Mouse (Mus musculus): ENCODE measurements at regions not wholly inside any gene's neighbourhood (a gene's known extent, or its start where the extent isn't known, plus 50 kb on each side); places are given as distances from the start of the nearest gene placed in this dataset.

DNA sequence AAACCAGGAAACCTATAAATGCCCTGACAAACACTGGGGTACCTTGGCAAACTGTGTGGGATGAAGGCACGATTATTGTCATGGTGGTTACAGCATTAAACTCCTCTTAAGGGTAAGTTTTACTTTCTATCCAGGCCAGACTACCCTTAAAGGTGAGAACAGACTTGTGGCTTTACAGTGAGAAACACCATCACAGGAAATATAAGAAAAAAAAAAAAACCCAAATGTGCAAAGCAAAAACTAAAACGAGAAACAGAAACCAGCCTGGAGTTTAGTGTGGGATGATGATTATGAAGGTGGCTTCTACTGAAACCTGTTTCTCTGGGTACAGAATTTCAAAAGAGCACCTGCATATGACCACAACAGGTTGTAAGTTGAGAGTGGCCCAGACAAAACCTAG lies 480.6 kb downstream of the Dmac1 start:
- dilution Hi-C loops (cut with MboI; ENCODE audit: extremely low pct_ligation_motif_present, extremely low pct_unique_long_range_greater_than_20kb, low sequenced_read_pairs) (no loop called here), in situ Hi-C loops (cut with MboI; ENCODE audit: low pct_ligation_motif_present, low pct_unique_long_range_greater_than_20kb, low sequenced_read_pairs) (no loop called here)
- Histone ChIP-seq H3K27ac (ENCODE audit: insufficient read depth, low read depth) (peak overlapping the region; percentile 66; the same call in 1 of the 2 replicates), H3K4me2 (ENCODE audit: insufficient read depth, low read depth, poor library complexity, severe bottlenecking) (peak overlapping the region; percentile 71), H3K9ac (ENCODE audit: insufficient read depth, low read depth) (no peak overlapping the region), H3K27me3 (replicated peaks) (no peaks in the 10 kb centered on the region), H3K9me3 (replicated peaks; ENCODE audit: low read length) (no peaks in the 10 kb centered on the region), H3K36me3 (replicated peaks in 1 of 2; ENCODE audit: control insufficient read depth in 1 of 2, insufficient read depth in 1 of 2, low read length in 1 of 2) (no peaks in the 10 kb centered on the region), H3K4me1 (ENCODE audit: control insufficient read depth in 1 of 2, insufficient read depth in 2 of 2) (peaks cover 5 to 22% of the 10 kb centered on the region in 2 experiments), H3K79me2 (replicated peaks; ENCODE audit: control insufficient read depth, extremely low read depth, insufficient read depth, poor library complexity, severe bottlenecking) (no peaks in the 10 kb centered on the region), H3K4me3 (replicated peaks in 1 of 3; ENCODE audit: low read depth in 2 of 3, low read length in 2 of 3, poor library complexity in 1 of 3) (peak overlapping the region in 2 of 3 experiments; percentile 5 to 24)
- TF ChIP-seq HCFC1 (IDR thresholded peaks at IDR 0.05; ENCODE audit: low read depth, low read length) (no peak), CTCF (conservative IDR thresholded peaks at IDR 0.05 in 1 of 2, IDR thresholded peaks at IDR 0.05 in 1 of 2; ENCODE audit: low read depth in 2 of 2, low read length in 2 of 2) (no peak), RCOR1 (conservative IDR thresholded peaks at IDR 0.05; ENCODE audit: low read depth, low read length) (peak; percentile 57; the same call in 1 of the 2 replicates), MEF2A (IDR thresholded peaks at IDR 0.05; ENCODE audit: borderline replicate concordance, low read depth, low read length) (no peak), MAX (IDR thresholded peaks at IDR 0.05; ENCODE audit: low read length) (no peak), SIN3A (IDR thresholded peaks at IDR 0.05; ENCODE audit: low read length) (no peak), POLR2AphosphoS2 (IDR thresholded peaks at IDR 0.05; ENCODE audit: low read depth, low read length) (no peak), CHD1 (IDR thresholded peaks at IDR 0.05; ENCODE audit: low read depth, low read length) (no peak), MAFK (IDR thresholded peaks at IDR 0.05; ENCODE audit: insufficient replicate concordance, low read length) (peak; percentile 63; the same call in 1 of the 2 replicates), EP300 (IDR thresholded peaks at IDR 0.05; ENCODE audit: low read length) (peak; percentile 83), NRF1 (IDR thresholded peaks at IDR 0.05; ENCODE audit: low read depth, low read length) (no peak), ELF1 (IDR thresholded peaks at IDR 0.05; ENCODE audit: low read depth, low read length) (no peak), TBP (conservative IDR thresholded peaks at IDR 0.05; ENCODE audit: low read depth, low read length) (0 out of 2 replicates have a peak, but pooled peaks have one; percentile 34), MAZ (IDR thresholded peaks at IDR 0.05; ENCODE audit: low read depth, low read length) (no peak), NELFE (IDR thresholded peaks at IDR 0.05; ENCODE audit: low read depth, low read length) (no peak), ZMIZ1 (IDR thresholded peaks at IDR 0.05; ENCODE audit: low read depth, low read length) (no peak), ZC3H11A (IDR thresholded peaks at IDR 0.05; ENCODE audit: low read depth, low read length) (no peak), MXI1 (IDR thresholded peaks at IDR 0.05; ENCODE audit: low read depth, low read length) (no peak), GABPA (IDR thresholded peaks at IDR 0.05; ENCODE audit: insufficient replicate concordance, low read depth, low read length) (no peak), TCF12 (IDR thresholded peaks at IDR 0.05; ENCODE audit: low read depth, low read length) (peak; percentile 74), ETS1 (conservative IDR thresholded peaks at IDR 0.05; ENCODE audit: low read depth, low read length) (no peak; the same call in 1 of the 2 replicates), USF1 (IDR thresholded peaks at IDR 0.05; ENCODE audit: low read depth, low read length) (no peak), JUN (IDR thresholded peaks at IDR 0.05; ENCODE audit: insufficient read depth, low read depth, low read length) (peak; percentile 9; the same call in 1 of the 2 replicates), PAX5 (IDR thresholded peaks at IDR 0.05; ENCODE audit: low read length) (no peak), ZKSCAN1 (IDR thresholded peaks at IDR 0.05; ENCODE audit: borderline replicate concordance, low read depth, low read length) (no peak), ZNF384 (IDR thresholded peaks at IDR 0.05; ENCODE audit: low read depth, low read length) (peak; percentile 93), E2F4 (IDR thresholded peaks at IDR 0.05; ENCODE audit: insufficient replicate concordance, low read depth, low read length) (no peak), JUND (conservative IDR thresholded peaks at IDR 0.05; ENCODE audit: low read depth, low read length) (peak; percentile 47; the same call in 1 of the 2 replicates), MYC (IDR thresholded peaks at IDR 0.05; ENCODE audit: low read depth, low read length) (no peak), RAD21 (IDR thresholded peaks at IDR 0.05; ENCODE audit: low read depth, low read length) (no peak; the same call in 1 of the 2 replicates), KAT2A (IDR thresholded peaks at IDR 0.05; ENCODE audit: insufficient replicate concordance, low read length) (no peak), UBTF (IDR thresholded peaks at IDR 0.05; ENCODE audit: low read depth, low read length) (no peak), CHD2 (IDR thresholded peaks at IDR 0.05; ENCODE audit: low read length) (no peak; the same call in 1 of the 2 replicates), IRF4 (IDR thresholded peaks at IDR 0.05; ENCODE audit: low read depth, low read length) (peak; percentile 65), SMC3 (IDR thresholded peaks at IDR 0.05; ENCODE audit: low read depth, low read length) (no peak), USF2 (conservative IDR thresholded peaks at IDR 0.05; ENCODE audit: low read depth, low read length) (no peak), POLR2A (IDR thresholded peaks at IDR 0.05; ENCODE audit: low read depth, low read length) (no peak), BHLHE40 (IDR thresholded peaks at IDR 0.05; ENCODE audit: low read depth, low read length) (peak; percentile 69)
- peak; percentile 48 for DNase-seq (ENCODE audit: extremely low read depth)

All from CH12.LX (cell line).